Mouse (Mus musculus) adrenal gland, adult 2 months (tissue): ENCODE measurements at regions not wholly inside any gene's neighbourhood (a gene's known extent, or its start where the extent isn't known, plus 50 kb on each side); places are given as distances from the start of the nearest gene placed in this dataset.

ENCODE experiments used
- DNase-seq: peaks from one replicate; pipeline ENCODE4 v3.0.0; 2021

- no peak for DNase-seq
Observed at GRCm38 (mm10) chr13:51975330-51975729, 128.9 kb downstream of the Gadd45g start.

- DNase-seq = peak; percentile 29
Observed at GRCm38 (mm10) chr13:51975801-51976601, 129.5 kb downstream of the Gadd45g start.

GRCm38 (mm10) chr13:51976620-51977214, 130.2 kb downstream of the Gadd45g start:
- no peak for DNase-seq

GRCm38 (mm10) chr13:51979301-51979977, 133.0 kb downstream of the Gadd45g start:
- no peak for DNase-seq

GRCm38 (mm10) chr13:51980344-51980743, 133.9 kb downstream of the Gadd45g start:
- no peak for DNase-seq

GRCm38 (mm10) chr13:51983002-51983401, 136.5 kb downstream of the Gadd45g start:
- no peak for DNase-seq

GRCm38 (mm10) chr13:51983575-51983974, 137.1 kb downstream of the Gadd45g start:
- DNase-seq = no peak

- DNase-seq = no peak
Observed at GRCm38 (mm10) chr13:51991339-51991738, 144.9 kb downstream of the Gadd45g start.

GRCm38 (mm10) chr13:51992878-51993277, 146.4 kb downstream of the Gadd45g start:
- DNase-seq = no peak

- no peak for DNase-seq
Observed at GRCm38 (mm10) chr13:51996163-51996562, 149.7 kb downstream of the Gadd45g start.

- no peak for DNase-seq
Observed at GRCm38 (mm10) chr13:51998542-51998941, 152.1 kb downstream of the Gadd45g start.

GRCm38 (mm10) chr13:52001811-52002210, 155.3 kb downstream of the Gadd45g start:
- DNase-seq = no peak

GRCm38 (mm10) chr13:52003946-52004539, 157.6 kb downstream of the Gadd45g start:
- no peak for DNase-seq

- DNase-seq = no peak
Observed at GRCm38 (mm10) chr13:52007585-52008395, 161.3 kb downstream of the Gadd45g start.

GRCm38 (mm10) chr13:52009231-52009630, 162.8 kb downstream of the Gadd45g start:
- DNase-seq = no peak

- DNase-seq = peak; percentile 63
Observed at GRCm38 (mm10) chr13:52009766-52010165, 163.3 kb downstream of the Gadd45g start.

- DNase-seq = no peak
Observed at GRCm38 (mm10) chr13:52011001-52011400, 164.5 kb downstream of the Gadd45g start.

GRCm38 (mm10) chr13:52013182-52013581, 166.7 kb downstream of the Gadd45g start:
- DNase-seq = no peak

GRCm38 (mm10) chr13:52013757-52014156, 167.3 kb downstream of the Gadd45g start:
- DNase-seq = no peak

- DNase-seq = no peak
Observed at GRCm38 (mm10) chr13:52014566-52014965, 168.1 kb downstream of the Gadd45g start.

GRCm38 (mm10) chr13:52015066-52015465, 168.6 kb downstream of the Gadd45g start:
- DNase-seq = no peak

- DNase-seq = no peak
Observed at GRCm38 (mm10) chr13:52015496-52015895, 169.0 kb downstream of the Gadd45g start.
